26 mouse cellular contexts compared by ENCODE assay signal in genomic region chr1:54872857-54873616, GRCm38 (mm10). TPM values are rescaled to one million over a fixed set of nuclear protein-coding genes. Genes with fewer than 3 reads are reported as not detected.
DNase-seq lines count a peak whose midpoint lies in the region; ATAC-seq lines count a peak whose summit lies in the region.
"Had no signal": no experiment of that assay in that cellular context is flagged by ENCODE, and none has a peak within 500 bp of the region (broad histone marks: within the 10 kb centered on the region; RNA-seq: fewer than 3 reads in every experiment).

No protein-coding gene starts in this region.

- H3K4me3 ChIP-seq in forebrain, embryonic 14.5 days (ENCODE audit: low read depth, low read length), result no peak overlapping the region
- H3K4me3 ChIP-seq in forebrain, embryonic 12.5 days (replicated peaks), result no peak overlapping the region
- no peak overlapping the region for H3K4me3 ChIP-seq in lung, embryonic 16.5 days (ENCODE audit: low read length)
- no peak overlapping the region for H3K4me3 ChIP-seq in limb, embryonic 15.5 days
- H3K4me3 ChIP-seq: embryonic facial prominence, embryonic 15.5 days; heart, embryonic 10.5 days; heart, embryonic 15.5 days; stomach, embryonic 15.5 days had no signal

- peaks cover 14% of the 10 kb centered on the region; the same call in 1 of the 2 replicates for H3K4me1 ChIP-seq in forebrain, embryonic 14.5 days (ENCODE audit: control insufficient read depth, insufficient read depth, low read length)
- H3K4me1 ChIP-seq in forebrain, embryonic 12.5 days, result peaks cover 24% of the 10 kb centered on the region
- H3K4me1 ChIP-seq in lung, embryonic 16.5 days (replicated peaks; ENCODE audit: control insufficient read depth, insufficient read depth, low read length), result peaks cover 19% of the 10 kb centered on the region
- peaks cover 13% of the 10 kb centered on the region; the same call in 1 of the 2 replicates for H3K4me1 ChIP-seq in limb, embryonic 15.5 days

- no peaks in the 10 kb centered on the region for H3K9me3 ChIP-seq in forebrain, embryonic 14.5 days (replicated peaks; ENCODE audit: control insufficient read depth, low read length)
- no peaks in the 10 kb centered on the region for H3K9me3 ChIP-seq in forebrain, embryonic 12.5 days
- no peaks in the 10 kb centered on the region for H3K9me3 ChIP-seq in lung, embryonic 16.5 days (ENCODE audit: control insufficient read depth, low read length)
- H3K9me3 ChIP-seq in limb, embryonic 15.5 days, result no peaks in the 10 kb centered on the region
- H3K9me3 ChIP-seq: embryonic facial prominence, embryonic 15.5 days; heart, embryonic 10.5 days; heart, embryonic 15.5 days; stomach, embryonic 15.5 days had no signal

- H3K27me3 ChIP-seq in forebrain, embryonic 14.5 days (replicated peaks; ENCODE audit: control insufficient read depth, insufficient read depth, low read length), result no peaks in the 10 kb centered on the region
- no peaks in the 10 kb centered on the region for H3K27me3 ChIP-seq in forebrain, embryonic 12.5 days
- no peaks in the 10 kb centered on the region for H3K27me3 ChIP-seq in lung, embryonic 16.5 days (ENCODE audit: control insufficient read depth, insufficient read depth, low read depth, low read length)
- H3K27me3 ChIP-seq in limb, embryonic 15.5 days, result no peaks in the 10 kb centered on the region
- H3K27me3 ChIP-seq: embryonic facial prominence, embryonic 15.5 days; heart, embryonic 15.5 days; stomach, embryonic 15.5 days had no signal

- ATAC-seq in forebrain, embryonic 14.5 days, result no peak
- no peak for ATAC-seq in forebrain, embryonic 12.5 days (ENCODE audit: low FRiP score)
- peak; percentile 58; the same call in 1 of the 2 replicates for ATAC-seq in lung, embryonic 16.5 days (ENCODE audit: low read depth)
- no peak for ATAC-seq in limb, embryonic 15.5 days (ENCODE audit: insufficient number of reproducible peaks, low FRiP score, low TSS enrichment, low read depth)
- ATAC-seq: CD4-positive, CD25-positive, alpha-beta regulatory T cell, adult 4 months; hindbrain, embryonic 16.5 days had no signal

- no peak overlapping the region for H3K27ac ChIP-seq in forebrain, embryonic 14.5 days (ENCODE audit: low read depth, low read length)
- H3K27ac ChIP-seq in forebrain, embryonic 12.5 days, result no peak overlapping the region
- H3K27ac ChIP-seq in lung, embryonic 16.5 days (ENCODE audit: low read length), result no peak overlapping the region; the same call in 1 of the 2 replicates
- H3K27ac ChIP-seq in limb, embryonic 15.5 days, result peak overlapping the region; percentile 34; the same call in 1 of the 2 replicates
- H3K27ac ChIP-seq: embryonic facial prominence, embryonic 15.5 days; heart, embryonic 10.5 days; heart, embryonic 15.5 days; kidney, postnatal 0 days; liver, embryonic 14.5 days; stomach, embryonic 15.5 days had no signal

- no peak overlapping the region for H3K4me2 ChIP-seq in forebrain, embryonic 14.5 days (ENCODE audit: low read length)
- H3K4me2 ChIP-seq in forebrain, embryonic 12.5 days, result no peak overlapping the region
- peak overlapping the region; percentile 13; the same call in 1 of the 2 replicates for H3K4me2 ChIP-seq in lung, embryonic 16.5 days (ENCODE audit: low read depth, low read length)
- no peak overlapping the region for H3K4me2 ChIP-seq in limb, embryonic 15.5 days
- H3K4me2 ChIP-seq: embryonic facial prominence, embryonic 15.5 days; heart, embryonic 15.5 days; stomach, embryonic 15.5 days had no signal

- H3K36me3 ChIP-seq in forebrain, embryonic 14.5 days (ENCODE audit: control insufficient read depth, insufficient read depth, low read length), result no peaks in the 10 kb centered on the region
- no peaks in the 10 kb centered on the region for H3K36me3 ChIP-seq in forebrain, embryonic 12.5 days (replicated peaks)
- H3K36me3 ChIP-seq in lung, embryonic 16.5 days (ENCODE audit: control insufficient read depth, insufficient read depth, low read length), result no peaks in the 10 kb centered on the region
- H3K36me3 ChIP-seq in limb, embryonic 15.5 days, result no peaks in the 10 kb centered on the region
- H3K36me3 ChIP-seq: embryonic facial prominence, embryonic 15.5 days; heart, embryonic 10.5 days; heart, embryonic 15.5 days; stomach, embryonic 15.5 days had no signal

- peak; percentile 33 for DNase-seq in forebrain, embryonic 14.5 days (ENCODE audit: low spot score)
- DNase-seq in lung, adult 18-20 months, result no peak
- DNase-seq in frontal cortex, postnatal 10 days (ENCODE audit: low spot score in 2 of 2), result no peak
- DNase-seq in MN1 (ENCODE audit: low spot score), result no peak
- DNase-seq: adrenal gland, adult 8-10 months; cerebellum, adult 2 months; cerebellum, postnatal 14 days; gastrocnemius, postnatal 14 days; heart, adult 11 months; kidney, adult 2 months; kidney, postnatal 4 days; liver; midbrain, embryonic 14.5 days; right cerebral cortex, postnatal 25 days; thymus, postnatal 14 days had no signal

- no peak overlapping the region for H3K9ac ChIP-seq in forebrain, embryonic 14.5 days (ENCODE audit: low read length)
- no peak overlapping the region for H3K9ac ChIP-seq in forebrain, embryonic 12.5 days
- no peak overlapping the region for H3K9ac ChIP-seq in lung, embryonic 16.5 days (ENCODE audit: low read length)
- no peak overlapping the region for H3K9ac ChIP-seq in limb, embryonic 15.5 days
- H3K9ac ChIP-seq: embryonic facial prominence, embryonic 15.5 days; heart, embryonic 15.5 days; liver, embryonic 14.5 days; stomach, embryonic 15.5 days had no signal

- 51% methylated on average over 9 of the region's 9 CpGs for WGBS in forebrain, embryonic 14.5 days
- 61% methylated on average over 9 of the region's 9 CpGs for WGBS in forebrain, embryonic 12.5 days
- 38% methylated on average over 9 of the region's 9 CpGs for WGBS in lung, embryonic 16.5 days
- 47% methylated on average over 9 of the region's 9 CpGs for WGBS in limb, embryonic 15.5 days

RNA-seq across cellular contexts. Expression of gene Ankrd44, which starts 53.1 kb away (rescaled TPM):
- 18.9 and 24.4 TPM in 2 replicates for polyA plus RNA-seq in forebrain, embryonic 14.5 days (2014; fragmentation: Nextera tagmentation; extraction: Ambion mirVana)
- polyA plus RNA-seq in forebrain, embryonic 12.5 days (2016; fragmentation: Nextera tagmentation; extraction: Ambion mirVana), result 19.6 and 21.6 TPM in 2 replicates
- polyA plus RNA-seq in lung, embryonic 16.5 days (2015; fragmentation: Nextera tagmentation; extraction: Ambion mirVana), result 19.5 and 25.6 TPM in 2 replicates
- 19.1 and 20.2 TPM in 2 replicates for polyA plus RNA-seq in limb, embryonic 15.5 days (2015; fragmentation: Nextera tagmentation; extraction: Ambion mirVana)
